Mouse (Mus musculus) spleen, adult 2 months (tissue): ENCODE data around the gene Dhrs7c.

Source experiments
- CTCF ChIP-seq: fragments of 200-500 bp; IDR thresholded peaks from 2 replicates; pipeline ENCODE4 v1.5.1; 2011; ENCODE audit warnings: mild to moderate bottlenecking, inconsistent platforms; ENCODE audit not compliant: insufficient read depth, insufficient read length, insufficient replicate concordance; ENCODE audit errors: extremely low read depth
- POLR2A ChIP-seq: fragments of 200-500 bp; IDR thresholded peaks from 2 replicates; pipeline ENCODE4 v1.6.1; 2011; ENCODE audit warnings: low read depth, low read length, inconsistent platforms

DNA sequence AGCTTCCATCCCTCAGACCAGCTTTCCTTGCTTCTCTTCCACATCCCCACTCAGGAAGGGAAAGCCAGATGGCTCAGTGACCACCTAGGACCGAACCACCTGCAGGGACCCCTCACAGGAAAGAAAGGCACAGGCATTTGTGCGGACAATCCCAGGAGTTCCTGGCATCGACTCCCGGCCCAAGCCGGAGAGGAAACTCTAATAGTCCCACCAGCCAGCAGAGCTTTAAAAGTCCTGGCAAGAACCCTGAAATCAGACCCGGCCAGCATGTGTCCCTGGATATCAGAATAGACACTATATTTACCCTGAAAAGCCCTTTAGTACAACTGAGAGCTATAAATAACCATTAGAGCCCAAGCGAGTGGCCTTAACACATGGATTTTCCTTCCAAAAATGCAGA, at the start of gene Dhrs7c:
- TF ChIP-seq CTCF = no peak
- no peak for TF ChIP-seq POLR2A
